Mouse (Mus musculus): Measurements from ENCODE around the gene Rnase2b. TPM values are rescaled to one million over a fixed set of nuclear protein-coding genes. Genes with fewer than 3 reads are reported as not detected.
"Not testable (repeated sequence)": the region's sequence is repeated elsewhere in the genome, so short reads cannot be mapped to it uniquely, and the experiment has no call there.

The Rnase2b gene
- total RNA-seq, 2 experiments from 2014 or later: not detected

GRCm38 (mm10) chr14:51150206-51150831 lies 11.7 kb upstream of the Rnase2b start:
- DNase-seq (ENCODE audit: low spot score): no peak
- intact Hi-C loops (cut with DNase I): no loop called here

GRCm38 (mm10) chr14:51152249-51152870 lies 9.7 kb upstream of the Rnase2b start:
- DNase-seq (ENCODE audit: low spot score): no peak
- intact Hi-C loops (cut with DNase I): no loop called here

- intact Hi-C loops (cut with DNase I): no loop called here
- no peak for DNase-seq (ENCODE audit: low spot score)
Measured at GRCm38 (mm10) chr14:51156056-51156735, 5.9 kb upstream of the Rnase2b start.

GRCm38 (mm10) chr14:51156736-51157068 lies 5.4 kb upstream of the Rnase2b start:
- intact Hi-C loops (cut with DNase I): no loop called here

GRCm38 (mm10) chr14:51157072-51157471 lies 5.0 kb upstream of the Rnase2b start:
- intact Hi-C loops (cut with DNase I): no loop called here
- DNase-seq (ENCODE audit: low spot score): no peak

More at GRCm38 (mm10) chr14:51156736-51157068, 5.4 kb upstream of the Rnase2b start:
- DNase-seq (ENCODE audit: low spot score): no peak

DNA sequence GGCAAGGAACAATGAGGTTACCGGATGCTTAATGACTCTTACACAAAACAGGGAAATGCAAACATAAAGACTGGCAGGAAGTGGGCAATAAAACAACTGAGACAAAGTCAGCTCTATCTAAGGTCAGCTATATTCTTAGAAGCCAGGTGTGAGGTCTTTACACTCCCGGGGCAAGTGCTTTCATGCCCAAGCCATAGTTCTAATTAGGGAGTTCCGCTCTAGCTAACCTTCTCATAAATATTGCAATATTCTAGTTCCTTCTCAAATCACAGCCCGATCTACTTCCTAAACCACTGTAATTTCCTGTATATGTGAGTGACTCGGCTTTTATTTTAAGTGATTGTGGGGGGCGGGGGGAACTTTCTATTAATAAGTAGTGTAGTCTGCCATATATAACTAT lies 1.3 kb downstream of the Rnase2b start:
- DNase-seq (ENCODE audit: low spot score); intact Hi-C loops (cut with DNase I): not testable (repeated sequence)

DNA sequence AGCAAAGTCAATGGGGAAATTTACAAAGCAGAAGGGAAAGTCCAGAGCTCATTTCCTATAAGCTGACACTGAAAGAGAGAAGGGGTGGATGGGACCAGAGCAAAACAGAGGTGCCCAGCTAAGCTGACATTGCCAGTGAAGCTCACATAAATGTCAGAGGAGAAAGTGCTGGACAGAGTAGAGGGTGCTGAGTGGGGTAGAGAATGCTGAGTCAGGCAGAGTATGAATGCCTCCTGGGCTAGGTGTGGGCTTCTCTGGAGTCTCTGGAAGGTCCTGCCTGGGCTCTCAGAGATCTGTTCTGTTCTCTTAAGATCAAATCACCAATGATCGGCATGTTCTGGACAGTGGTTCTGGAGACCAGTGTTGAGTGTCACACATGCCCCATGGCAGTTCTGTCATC lies 3.4 kb downstream of the Rnase2b start:
- intact Hi-C loops (cut with DNase I): no loop called here

DNA sequence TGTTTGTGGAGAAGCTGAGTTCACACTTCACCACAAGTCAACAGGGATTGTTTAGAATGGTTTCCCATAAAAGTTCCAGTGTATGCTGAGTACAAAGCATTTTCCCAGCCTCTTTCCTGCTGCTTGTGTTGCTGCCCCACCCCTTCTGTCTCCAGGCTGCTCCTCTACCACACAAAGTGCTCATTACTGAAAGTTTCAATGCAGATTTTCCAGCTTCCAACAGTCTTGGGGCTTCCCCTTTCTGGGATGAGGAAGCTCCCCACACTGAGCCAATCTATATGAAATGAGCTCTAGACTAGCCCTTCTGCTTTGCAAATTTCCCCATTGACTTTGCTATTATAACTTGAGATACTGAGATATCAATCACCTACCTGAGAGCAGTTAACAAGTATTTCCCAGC lies 4.0 kb downstream of the Rnase2b start:
- intact Hi-C loops (cut with DNase I): no loop called here
- DNase-seq (ENCODE audit: low spot score): no peak

More for the DNA sequence above, 3.4 kb downstream of the Rnase2b start:
- DNase-seq (ENCODE audit: low spot score): no peak

DNA sequence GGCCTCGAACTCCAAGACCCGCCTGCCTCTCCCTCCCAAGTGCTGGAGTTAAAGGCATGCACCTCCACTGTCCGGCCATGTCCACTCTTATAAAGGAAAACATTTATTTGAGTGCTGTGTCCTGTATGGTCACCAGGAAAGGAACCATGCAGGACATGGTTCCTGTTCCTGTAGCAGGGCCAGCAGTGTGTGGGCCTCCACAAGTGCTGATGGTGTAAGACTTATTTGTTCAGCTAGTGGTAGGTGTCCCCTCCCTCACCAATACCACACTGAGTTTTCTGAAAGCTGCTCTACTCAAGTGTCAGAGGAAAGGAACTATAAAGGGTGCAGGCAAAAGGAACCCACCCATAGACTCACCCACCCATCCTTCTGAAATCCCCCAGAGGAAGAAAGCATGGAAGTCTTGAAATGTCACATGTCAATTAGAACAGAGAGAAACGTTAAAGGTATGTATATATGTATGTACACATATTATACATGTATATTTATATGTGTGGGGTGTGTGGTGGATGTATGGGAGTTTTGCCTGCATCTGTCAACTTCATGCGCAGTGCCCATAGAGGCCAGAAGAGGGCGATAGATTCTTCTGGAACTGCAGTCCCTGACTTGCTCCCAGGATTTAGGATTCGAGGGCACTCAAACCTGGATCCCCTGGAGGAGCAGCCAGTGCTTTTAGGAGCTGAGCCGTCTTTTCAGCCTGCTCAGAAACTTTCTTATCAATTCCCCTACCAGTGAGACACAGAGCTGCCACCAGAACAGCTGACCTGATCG lies 10.2 kb downstream of the Rnase2b start:
- not testable (repeated sequence) for DNase-seq (ENCODE audit: low spot score)
- intact Hi-C loops (cut with DNase I): loop anchor here (2.0 kb wide), 1 partner anchor 69 kb away; no protein-coding TSS in a partner anchor

GRCm38 (mm10) chr14:51172947-51173346 lies 10.9 kb downstream of the Rnase2b start:
- not testable (repeated sequence) for DNase-seq (ENCODE audit: low spot score)
- intact Hi-C loops (cut with DNase I): loop anchor here (2.0 kb wide), 1 partner anchor 70 kb away; no protein-coding TSS in a partner anchor

- DNase-seq (ENCODE audit: low spot score): no peak
- intact Hi-C loops (cut with DNase I): loop anchor here (2.0 kb wide), 1 partner anchor 71 kb away; no protein-coding TSS in a partner anchor
Measured at GRCm38 (mm10) chr14:51173843-51174242, 11.8 kb downstream of the Rnase2b start.

- intact Hi-C loops (cut with DNase I): not testable (repeated sequence)
Measured at GRCm38 (mm10) chr14:51181051-51181450, 19.0 kb downstream of the Rnase2b start.

DNA sequence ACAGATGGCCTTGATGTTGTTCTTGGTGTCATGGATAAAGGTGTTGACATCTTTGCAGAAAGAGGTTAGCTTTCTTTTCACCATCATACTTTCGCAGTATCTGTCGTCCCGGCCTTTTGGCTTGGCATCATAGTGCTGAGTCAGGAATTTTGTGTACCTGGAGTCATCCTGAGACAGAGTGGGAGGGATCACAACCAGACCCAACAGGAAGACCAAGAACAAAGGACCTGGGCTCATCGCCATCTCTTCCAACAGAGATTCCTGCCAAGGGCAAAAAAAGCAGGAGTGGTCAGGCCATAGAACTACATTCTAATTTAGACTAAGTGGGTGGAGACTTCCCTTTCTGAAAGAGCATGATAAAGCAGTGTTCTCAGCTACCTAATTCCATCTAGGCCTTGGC lies 33.6 kb downstream of the Rnase2b start:
- intact Hi-C loops (cut with DNase I): no loop called here
- DNase-seq (ENCODE audit: low spot score): peak; percentile 31

More at GRCm38 (mm10) chr14:51181051-51181450, 19.0 kb downstream of the Rnase2b start:
- not testable (repeated sequence) for DNase-seq (ENCODE audit: low spot score)

DNA sequence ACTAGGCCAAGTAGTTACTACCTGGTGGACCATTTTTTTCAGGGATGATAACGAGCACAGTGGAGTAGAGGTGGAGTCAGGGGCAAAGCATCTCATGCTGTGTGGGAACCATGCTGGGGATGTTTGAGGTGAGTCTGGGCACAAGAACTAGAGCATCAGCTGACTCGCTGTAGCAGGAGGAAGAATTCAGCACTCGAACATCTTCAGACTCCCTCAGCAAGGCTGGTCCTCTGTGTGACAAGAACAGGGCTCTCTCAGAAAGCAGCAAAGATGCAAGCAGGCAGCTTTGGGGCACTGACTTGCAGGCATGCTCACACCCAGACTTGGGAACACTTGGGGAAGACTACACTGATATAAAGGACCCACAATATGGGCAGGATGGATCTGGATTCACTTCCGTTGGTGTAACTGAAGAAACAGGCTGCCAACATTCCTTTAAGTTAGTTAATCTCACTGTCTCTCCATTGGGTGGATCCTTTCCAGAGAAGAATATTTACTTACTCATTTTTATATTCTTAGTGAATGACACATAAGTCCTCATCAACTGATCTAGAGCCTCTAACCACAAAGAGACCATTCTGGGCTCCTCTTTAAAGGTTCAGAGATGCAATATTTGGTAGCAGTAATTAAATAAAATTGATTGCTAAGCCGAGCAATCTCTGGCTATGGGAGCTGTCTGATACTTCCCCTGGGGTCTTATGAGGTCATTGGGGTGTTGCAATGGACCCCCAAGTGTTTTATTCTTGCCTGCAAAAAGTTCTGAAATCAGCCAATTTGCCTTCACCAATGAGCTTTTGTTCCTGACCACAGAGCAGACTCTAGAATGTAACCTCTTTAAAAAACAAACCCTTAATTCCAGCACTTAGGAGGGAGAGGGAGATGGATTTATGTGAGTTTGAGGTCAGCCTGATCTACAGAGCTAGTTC lies 37.3 kb downstream of the Rnase2b start, which contains the start of gene Ang2:
TSS of gene Ang2 (minus strand) at position 51 of the 926 bp plus-strand sequence.
- no peak for DNase-seq (ENCODE audit: low spot score)
- intact Hi-C loops (cut with DNase I): no loop called here

DNA sequence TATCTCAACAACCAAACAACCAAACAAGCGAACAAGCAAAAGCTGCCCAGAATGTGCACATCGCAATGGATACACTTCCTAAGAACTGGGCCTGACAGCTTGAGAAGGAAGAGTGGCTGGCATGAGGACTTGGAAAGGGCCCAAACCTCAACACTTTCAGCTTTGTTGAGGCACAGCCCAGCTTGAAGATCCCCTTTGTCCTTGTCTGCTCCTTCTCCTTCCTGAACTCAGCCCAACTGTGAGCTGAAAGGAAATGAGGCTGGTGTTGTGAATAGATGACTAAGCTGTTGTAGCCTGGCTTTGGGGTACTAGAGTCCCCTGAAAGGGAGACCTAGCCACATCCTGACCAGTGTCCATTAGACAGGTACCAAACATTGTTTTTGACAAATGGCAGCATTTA lies 38.0 kb downstream of the Rnase2b start:
- intact Hi-C loops (cut with DNase I): no loop called here
- DNase-seq (ENCODE audit: low spot score): no peak

DNA sequence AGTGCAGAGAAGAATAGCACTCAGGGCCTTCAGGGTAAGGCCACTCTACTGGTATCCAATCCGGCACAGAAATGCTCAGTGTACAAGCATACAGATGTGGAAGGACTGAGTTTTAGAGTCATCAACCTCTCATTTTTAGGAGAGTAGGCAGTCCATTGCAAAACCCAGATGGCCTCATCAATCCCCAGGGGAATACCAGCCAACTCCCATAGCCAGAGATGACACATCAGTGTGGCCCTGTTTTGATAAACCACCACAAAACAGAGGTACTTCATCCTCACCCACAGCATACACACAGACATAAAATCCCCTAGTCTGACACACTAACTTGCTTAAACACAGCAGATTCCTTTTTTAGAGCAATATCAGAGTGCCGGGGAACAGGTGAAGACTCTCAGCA lies 38.4 kb downstream of the Rnase2b start:
- no peak for DNase-seq (ENCODE audit: low spot score)
- intact Hi-C loops (cut with DNase I): no loop called here

DNA sequence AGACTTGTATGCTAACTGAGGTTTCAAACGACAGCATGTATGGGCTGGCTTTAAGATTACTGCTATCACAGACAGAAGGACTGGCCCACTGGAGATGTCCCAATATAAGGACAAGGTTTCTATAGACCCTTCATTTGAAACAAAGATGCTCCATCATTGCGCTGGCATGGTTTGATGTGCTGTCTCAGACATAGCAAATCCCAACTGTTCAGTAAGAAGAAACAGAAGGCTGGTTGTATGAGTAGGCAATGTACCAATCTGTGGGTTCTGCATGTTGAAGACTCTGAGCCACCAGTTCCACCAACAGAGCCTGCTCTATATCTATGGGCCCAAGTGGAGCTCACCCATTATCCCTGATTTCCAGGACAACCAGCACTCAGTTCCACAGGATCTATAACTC lies 41.1 kb downstream of the Rnase2b start, which contains the start of gene Ear14:
TSS of gene Ear14 (plus strand) at position 277 of the 400 bp plus-strand sequence.
- no peak for DNase-seq (ENCODE audit: low spot score)
- intact Hi-C loops (cut with DNase I): no loop called here
